Mouse (Mus musculus) T-helper 2 cell (primary cell): ENCODE results near the gene Kcnk4.

ENCODE experiments used
- in situ Hi-C: fragments of 300-600 bp; cut with MboI, MseI; formaldehyde crosslinking; loops from one replicate; pipeline ENCODE4 v1.15.1; 2025; ENCODE audit warnings: high pct_unique_total_duplicates

Kcnk4 gene

DNA sequence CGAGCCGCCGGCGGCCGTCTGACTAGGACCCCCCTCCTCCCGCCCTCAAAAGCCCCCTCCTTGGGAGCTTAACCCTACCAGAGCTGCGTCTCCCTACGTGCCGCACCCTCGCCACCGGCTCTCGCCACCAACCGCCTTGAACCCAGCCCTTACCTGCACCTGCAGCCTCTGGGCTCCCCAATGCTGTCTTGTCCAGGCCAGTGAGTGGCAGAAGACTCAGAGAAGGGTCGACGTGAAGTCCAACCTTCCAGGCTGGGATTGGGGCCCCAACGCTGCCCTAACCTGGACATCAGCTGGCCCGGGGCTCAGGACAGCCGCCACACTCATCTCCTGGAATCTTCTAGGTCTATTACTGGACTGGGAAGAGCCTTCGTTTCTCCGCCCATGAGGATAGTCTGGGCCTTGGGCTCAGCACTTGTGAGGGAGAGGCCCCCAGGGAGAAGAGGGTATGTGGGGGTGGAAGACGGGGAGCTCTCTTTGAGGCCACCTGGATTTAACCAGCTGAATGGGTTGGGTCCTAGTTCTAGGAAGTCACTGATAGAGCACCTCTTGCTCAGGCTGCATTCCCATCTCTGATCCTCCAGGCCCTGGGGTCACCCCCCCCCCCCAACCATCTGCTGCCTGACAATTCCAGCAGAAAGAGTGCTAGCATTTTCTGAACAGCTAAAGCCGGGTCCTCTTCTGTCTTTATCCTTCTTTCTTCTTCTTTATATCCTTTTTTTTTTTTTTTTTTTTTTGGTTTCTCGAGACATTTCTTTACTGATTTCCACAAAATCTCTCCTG, at the start of gene Kcnk4:
TSS of gene Kcnk4 (minus strand) at position 321 of the 783 bp plus-strand sequence.
- in situ Hi-C loops: no loop called here

DNA sequence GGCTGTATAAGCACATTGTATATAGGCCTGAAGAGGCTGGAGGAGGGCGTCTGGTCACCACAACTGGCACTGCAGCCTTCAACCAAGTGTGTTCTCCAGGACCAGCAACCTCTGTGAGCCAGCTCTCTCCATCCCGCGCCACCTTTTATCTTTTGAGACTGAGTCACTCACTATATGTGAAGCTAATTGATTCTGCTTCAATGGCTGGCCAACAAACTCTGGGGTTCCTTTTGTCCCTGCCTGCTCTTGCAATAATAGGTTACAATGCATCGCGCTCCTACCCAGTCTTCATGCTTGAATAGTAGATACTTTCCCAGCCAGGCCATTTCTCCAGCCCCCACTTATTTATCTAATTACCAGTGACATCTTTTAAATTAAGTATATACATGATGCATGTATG, 49.3 kb upstream of the Kcnk4 start:
- in situ Hi-C loops: no loop called here

DNA sequence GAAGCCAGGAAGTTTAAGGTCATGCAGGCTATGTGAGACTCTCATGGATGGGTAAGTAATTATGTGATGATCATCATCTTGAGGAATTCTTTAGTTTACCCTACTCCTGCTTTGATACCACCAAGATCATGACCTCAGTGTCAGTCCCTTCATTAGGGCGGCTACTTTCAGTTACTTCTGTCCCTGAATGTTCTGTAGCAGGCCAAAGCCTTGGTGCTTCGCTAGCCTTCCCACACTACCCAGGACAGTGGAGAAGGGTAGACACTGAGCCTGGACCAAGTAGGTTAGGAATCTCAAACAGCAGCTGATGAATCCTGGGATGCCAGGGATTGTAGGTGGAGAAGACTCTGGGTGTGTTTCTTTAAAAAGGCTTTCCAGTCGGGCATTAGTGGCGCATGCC, 47.1 kb upstream of the Kcnk4 start:
- in situ Hi-C loops: no loop called here

DNA sequence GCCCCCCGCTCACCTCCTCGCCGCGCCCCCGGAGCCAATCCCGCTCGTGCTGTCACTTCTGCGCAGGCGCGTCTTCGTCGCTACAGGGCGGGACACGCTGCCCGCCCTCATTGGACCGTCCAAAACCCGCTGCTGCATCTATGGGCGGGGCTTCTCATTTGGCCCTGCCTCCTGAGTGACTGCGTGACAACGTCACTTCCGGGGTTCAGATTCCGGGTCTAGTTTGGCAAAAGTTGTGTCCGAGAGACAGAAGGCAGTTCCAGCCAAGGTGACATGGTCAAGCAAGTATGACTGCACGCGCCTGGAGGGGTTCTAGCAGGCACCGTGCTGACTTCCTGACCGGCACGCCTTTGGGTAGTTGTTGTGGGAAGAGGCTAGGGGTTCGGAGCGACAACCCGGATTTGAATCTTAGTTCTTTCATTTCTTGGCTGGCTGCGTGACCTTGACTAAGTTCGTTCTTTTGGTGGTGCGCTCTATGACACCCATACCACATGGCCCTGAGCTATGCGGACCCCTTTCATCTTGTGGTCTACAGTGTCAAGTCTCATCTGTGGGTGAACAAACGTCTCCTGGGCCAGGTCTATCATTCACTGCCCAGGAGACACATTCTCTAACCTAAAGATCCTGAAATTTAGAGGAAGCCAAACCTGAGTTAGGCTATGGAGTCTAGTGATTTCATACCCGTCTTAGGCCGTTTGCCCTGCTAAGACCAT, 46.2 kb upstream of the Kcnk4 start, which contains the start of gene Fkbp2:
TSS of gene Fkbp2 (minus strand) at position 121 of the 713 bp plus-strand sequence.
- in situ Hi-C loops: no loop called here

DNA sequence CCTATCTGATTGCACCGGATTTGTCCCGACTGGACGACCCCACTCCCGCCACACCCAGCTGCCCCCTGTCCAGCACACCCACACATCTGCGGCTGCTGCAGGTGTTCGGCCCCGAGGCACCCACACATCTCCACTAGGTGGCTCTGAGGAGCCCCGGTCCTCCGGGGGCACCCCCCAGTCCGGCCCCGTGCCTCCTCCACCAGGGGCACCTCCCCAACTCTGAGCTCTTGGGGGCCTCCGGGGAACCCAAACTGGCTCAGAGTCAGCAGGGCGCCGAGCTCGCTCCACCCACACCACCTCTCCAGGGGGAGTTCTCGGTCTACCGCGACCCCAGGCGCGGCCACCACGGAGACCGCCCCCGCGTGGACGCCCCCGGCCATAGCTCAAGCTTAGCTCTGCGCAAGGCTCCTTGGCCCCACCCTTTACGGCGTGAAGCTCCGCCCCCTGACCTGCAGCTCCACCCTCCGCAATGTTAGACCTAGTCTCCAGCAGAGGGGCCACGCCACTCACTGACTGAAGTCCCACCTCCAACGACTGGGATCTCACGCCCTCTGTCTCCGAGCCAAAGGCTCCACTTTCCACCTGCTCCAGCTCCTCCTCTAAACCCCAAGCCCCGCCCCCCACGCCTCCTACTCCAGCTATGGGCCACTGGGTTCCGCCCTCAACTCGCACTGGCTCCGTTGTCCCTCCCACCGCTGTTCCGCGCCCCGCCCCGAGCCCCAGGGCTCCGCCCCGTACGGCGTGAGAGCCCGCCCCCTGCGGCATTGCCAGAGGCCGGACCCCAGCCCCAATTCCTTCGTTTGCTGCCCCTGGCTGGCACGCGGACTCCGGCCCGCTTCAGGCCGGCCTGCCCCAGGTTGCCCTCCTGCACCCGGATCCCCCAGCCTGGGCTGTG, 45.4 kb upstream of the Kcnk4 start:
- in situ Hi-C loops: loop anchor here (5.0 kb wide), 2 partner anchors 42 to 67 kb away; partner anchors contain the start of gene Prdx5

DNA sequence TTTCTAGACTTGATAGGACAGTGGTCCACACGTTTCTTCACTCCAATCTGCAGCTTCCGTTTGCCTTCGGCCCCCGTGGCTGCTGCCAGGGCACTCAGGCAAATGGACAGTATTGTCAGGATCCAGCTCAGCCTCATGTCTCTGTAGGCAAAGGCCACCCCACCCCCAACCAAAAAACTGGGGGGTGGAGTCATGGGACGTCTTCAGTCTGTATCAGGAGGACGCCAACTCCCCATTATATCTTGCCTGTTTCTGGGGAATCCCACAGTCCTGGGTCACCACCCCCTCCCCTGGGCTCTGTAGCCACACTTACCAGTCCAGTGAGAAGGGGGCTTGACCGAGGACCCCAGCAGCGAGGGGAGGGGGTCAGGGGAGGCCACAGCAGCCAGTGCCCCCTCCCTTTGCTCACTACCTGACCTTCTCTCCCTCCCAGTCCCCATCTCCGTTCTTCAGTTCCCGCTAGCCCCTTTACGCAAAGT, 44.7 kb upstream of the Kcnk4 start:
- in situ Hi-C loops: loop anchor here (5.0 kb wide), 2 partner anchors 42 to 67 kb away; partner anchors contain the start of gene Prdx5

DNA sequence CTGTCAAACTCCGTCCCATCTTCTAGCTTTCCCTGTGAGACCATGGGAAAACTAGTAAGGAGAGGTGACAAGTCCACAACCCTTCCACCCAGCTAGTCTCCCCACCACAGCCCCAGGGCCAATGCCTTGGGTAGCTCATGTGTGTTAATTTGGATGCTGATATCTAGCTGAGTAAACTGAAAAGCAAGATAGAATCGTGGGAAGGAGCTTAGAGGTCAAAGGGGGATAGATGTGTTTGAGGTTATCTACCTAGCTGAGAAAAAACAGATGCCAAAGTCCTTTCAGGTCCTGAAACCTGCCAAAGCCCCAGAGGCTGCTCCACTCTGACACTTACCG, 44.3 kb upstream of the Kcnk4 start:
- in situ Hi-C loops: loop anchor here (5.0 kb wide), 2 partner anchors 41 to 66 kb away; partner anchors contain the start of gene Prdx5

DNA sequence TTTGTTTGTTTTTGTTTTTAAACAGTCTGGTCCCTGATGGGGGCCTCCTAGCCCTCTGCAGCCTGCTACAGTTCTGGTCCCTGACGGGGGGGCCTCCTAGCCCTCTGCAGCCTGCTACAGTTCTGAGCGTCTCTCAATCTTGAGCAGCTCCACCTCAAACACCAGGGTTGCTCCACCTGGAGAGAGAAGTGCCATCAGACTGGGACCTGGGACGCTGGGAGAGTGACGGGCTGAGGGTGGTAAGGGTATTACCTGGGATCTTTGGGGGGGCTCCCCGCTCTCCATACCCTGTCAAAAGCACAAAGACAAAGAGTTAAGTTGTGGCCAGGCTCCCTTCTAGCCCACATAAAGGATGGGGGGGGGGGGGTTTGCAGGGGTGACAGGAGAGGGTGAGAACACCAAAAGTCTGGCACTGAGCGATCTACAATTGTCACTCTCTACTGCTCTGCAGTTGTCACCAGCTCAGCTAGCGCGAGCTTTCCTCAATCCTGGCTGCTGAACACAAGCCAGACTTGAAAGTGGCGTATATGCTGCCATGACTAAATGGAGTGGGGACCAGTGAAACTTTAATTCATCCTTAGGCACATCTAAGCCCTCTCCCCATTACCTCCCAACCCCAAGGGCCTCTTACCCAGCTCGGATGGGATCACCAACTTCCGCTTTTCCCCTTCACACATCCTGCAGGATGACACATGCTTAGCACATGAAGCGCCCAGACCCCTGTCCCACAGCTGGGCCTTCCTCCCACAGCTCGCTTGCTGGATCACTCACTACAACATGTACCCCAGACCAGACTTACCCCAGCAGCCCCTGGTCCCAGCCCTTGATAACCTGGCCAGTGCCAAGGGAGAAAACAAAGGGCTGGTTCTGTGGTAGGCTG, 43.7 kb upstream of the Kcnk4 start:
- in situ Hi-C loops: loop anchor here (5.0 kb wide), 2 partner anchors 41 to 66 kb away; partner anchors contain the start of gene Prdx5

DNA sequence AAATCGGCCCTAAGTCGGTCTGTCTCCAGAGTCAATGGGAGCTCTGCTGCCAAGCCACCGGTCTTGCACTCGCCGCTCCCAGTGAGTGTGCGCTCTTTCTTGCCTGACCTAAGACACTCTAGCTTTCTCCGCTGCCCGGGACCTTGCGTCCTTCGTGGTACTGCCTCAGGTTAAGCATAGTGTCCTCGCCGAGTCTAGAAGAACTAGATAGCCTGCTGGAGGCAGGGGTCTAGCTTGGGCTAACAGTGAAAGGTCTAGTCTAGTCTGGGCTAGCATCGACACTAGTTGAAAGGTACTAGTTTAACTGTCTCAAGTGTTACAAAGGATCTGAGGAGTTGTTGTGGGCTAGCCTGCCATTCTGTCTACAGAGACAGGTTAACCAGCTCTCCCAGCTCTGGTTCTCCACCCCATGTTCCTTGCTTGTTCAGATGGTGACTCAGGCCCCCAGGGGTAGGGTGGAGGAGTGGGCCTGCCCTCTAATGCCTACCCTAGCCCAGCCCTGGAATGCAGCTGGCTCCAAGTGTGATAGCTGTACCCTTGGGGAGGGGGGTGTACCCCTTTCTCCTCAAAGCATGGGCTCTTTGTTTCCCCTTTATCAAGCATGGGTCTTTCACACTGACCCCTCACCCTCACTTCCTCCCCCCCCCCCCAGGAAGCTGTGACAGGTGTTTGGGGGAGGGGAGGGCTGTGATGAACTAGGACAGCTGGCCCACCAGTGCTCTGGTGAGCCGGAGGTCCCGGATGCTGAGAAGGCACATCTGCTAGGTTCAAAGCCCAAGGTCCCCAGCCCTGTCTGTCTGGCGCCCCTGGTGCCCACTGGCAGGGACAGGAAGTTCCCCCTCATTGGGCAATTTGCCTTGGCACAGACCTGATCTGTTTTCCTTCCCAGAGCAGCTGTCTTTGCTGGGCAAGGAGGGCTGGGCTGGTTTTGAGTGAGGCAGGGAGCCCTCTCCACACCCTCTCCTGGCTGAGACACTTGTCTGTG, 41.5 kb upstream of the Kcnk4 start, which contains the start of gene Plcb3:
TSS of gene Plcb3 (minus strand) at position 934 of the 985 bp plus-strand sequence.
- in situ Hi-C loops: loop anchor here (5.0 kb wide), 2 partner anchors 39 to 64 kb away; partner anchors contain the start of gene Prdx5

DNA sequence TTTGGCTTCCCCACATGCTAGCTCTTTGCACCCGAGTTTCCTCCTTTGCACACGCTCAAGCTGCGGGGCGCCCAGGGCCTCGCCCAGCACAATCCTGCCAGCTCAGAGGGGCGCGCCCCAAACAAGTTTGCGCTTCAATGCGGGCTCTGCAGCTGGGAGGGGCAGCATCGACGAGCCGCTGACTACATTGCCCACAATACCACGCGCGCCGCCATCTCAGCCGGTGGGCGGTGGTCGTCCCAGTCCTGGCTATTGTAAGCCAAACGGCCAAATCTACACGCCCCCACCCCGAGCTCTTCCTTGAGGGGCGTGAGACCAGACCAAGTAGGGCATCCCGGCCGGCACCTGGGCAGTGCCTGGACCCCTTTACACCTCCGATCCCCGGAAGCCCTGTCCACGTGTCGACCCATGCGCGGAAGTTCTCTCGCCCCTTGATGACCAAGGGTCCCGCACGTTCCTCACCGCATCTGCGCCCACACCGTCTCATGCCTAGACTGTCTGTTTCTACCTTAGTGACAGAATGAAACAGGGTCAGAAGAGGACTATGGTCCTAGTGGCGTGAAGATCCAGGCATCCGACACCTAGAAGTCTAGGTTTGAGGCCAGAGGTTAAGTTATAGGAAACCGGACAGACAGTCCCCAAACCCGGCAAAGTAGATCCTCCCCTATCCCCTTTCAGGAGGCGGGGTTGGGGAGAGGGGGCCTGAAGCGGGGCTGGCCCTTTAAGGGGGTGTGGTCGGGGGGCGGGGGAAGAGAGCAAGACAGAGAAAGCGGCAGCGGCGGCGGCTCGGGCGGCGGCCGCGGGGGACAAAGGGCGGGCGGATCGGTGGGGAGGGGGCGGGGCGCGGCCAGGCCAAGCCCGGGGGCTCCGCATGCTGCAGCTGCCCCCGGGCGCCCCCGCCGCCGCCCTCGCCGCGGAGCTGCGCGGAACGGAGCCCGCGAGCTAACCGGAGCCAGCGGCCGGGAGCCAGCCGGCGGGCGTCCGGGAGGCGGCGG, 40.2 kb upstream of the Kcnk4 start, which contains the start of gene Ppp1r14b:
TSS of gene Ppp1r14b (plus strand) at position 758 of the 995 bp plus-strand sequence.
- in situ Hi-C loops: loop anchor here (5.0 kb wide), 2 partner anchors 37 to 62 kb away; partner anchors contain the start of gene Prdx5

DNA sequence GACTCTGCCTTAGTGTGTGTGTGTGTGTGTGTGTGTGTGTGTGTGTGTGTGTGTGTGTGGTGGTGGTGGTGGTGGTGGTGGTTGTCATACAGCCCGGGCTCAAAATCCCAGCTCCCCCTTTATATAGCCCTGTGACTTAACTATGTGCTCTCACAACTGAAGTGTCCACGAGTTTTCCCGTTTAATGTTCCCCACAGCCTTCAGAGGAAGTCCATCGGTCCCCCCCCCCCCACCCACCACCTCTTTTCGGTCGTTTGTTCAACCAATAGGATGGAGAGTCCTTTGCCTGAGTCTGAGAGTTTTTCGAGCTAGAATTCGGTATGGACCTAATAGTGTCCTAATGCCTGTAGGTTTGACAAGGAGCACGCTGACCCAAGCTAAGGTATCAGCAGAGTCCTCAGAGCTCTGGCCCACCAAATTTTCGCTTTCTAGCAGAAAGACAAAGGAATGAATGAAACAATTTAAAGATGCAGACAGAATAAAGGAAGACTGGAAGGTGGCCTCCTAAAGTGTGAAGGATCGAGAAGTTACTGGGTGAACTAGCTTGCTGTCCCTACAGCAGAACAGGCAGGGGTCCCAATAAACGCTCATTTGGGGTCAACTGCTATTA, 39.4 kb upstream of the Kcnk4 start:
- in situ Hi-C loops: no loop called here

DNA sequence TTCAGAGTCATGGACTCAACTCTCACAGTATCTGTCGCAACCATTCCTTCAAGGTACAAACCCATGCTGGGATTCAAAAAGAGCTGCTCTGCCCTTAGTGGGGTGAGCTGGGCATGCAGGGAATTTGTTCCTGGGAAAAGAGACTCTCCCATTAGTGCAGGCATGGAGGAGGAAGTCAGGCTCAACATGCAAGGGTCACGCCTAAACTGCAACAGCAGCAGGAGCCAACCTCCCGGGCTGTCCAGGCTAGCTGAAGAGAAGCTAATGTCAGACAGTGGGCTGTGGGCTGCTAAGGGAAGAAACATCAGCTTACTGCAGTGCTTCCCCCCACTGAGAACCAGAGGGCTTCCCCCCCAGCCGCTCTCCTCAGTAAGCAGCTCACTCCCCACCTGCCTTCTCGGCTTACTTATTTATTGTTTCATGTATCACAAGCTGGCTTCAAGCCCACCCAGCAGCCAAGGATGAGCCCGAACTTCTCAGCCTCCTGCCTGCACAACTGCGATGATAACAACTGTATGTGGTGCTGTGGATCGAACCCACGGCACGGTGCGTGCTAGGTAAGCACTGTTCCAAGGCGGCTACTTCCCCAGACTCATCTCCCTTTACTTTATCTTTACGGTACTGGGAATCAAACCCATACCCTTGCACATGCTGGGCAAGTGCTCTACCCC, 38.1 kb upstream of the Kcnk4 start:
- in situ Hi-C loops: no loop called here

DNA sequence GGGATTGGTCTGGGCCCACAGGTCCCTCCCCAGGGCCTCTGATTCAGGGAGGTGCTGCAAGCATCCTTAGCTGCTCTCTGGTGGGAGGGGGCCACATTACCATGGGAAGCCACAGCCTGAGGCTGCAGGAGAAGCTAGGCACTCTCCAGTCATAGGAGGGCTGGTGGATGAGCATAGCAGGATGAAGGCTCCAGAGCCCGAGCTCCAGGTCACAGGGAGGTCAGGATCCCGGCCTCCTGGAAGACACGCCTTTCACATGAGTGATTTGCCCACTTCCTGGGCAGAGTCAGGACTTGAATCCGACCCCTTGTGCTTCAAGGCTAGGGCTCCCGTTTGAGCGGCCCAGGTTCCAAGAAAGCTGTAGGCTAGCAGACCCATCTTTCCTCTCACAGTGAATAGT, 37.3 kb upstream of the Kcnk4 start:
- in situ Hi-C loops: no loop called here

DNA sequence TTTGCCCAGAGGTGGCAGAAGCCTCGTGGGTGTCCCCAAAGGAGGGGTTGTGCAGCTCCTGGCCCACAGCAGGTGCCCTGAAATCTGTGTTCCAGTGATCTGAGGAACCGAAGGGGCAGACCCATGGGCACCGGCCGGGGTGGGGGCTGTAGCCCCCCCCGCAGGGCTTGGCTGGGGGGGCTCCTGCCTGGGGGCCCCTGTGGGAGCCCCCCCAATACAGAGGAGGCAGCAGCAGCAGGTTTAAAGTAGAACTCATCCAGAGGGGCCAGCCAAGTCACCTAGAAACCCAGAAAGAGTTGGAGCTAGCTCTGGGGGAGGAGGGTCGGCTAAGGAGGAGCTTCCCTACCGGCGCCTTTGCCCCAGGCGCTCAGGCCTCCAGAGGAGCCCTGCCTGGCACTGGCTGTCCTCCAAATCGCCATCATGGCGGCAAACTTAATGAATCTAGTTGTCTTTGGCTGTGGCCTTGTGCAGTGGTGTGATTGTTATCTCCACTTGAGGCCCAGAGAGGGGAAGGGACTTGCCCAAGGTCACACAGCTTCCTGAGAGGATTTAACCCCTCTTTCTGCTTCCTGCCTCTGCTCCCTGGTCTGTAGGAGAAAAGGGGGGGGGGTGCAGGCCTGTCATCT, 36.3 kb upstream of the Kcnk4 start:
- in situ Hi-C loops: no loop called here

DNA sequence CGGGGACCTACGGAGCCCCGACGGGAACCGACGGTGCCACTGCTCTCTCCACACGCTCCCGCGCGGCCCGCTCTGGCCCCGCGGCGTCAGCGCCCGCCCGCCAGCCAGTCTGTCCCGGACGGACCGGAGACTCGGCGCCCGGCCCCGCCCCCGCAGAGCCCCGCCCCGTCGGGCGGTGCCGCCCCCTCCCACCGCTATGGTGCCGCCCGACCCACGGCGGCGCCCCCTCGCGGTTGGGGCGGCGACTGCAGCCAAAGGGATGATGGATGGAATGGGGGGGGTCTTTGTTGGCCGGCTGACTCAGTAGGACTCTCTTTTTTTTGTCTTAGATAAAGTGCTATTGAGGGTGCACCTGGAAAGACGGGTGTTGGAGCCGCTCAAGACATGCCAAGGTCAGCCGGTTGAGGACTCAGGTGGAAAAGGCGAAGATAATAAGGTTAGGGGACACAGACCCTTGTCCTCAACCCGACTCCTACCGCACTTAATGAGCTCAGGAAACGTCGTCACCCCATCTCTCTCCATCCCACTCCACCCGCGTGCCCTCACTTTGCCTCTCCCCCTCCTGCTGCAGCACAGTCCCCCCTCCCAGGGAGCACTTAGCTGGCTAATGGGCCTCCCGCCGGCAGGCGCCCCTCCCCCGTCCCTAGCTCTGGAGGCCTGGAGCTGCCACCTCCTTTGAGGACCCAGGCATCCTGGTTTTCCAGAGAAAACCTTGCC, 35.5 kb upstream of the Kcnk4 start:
- in situ Hi-C loops: no loop called here

DNA sequence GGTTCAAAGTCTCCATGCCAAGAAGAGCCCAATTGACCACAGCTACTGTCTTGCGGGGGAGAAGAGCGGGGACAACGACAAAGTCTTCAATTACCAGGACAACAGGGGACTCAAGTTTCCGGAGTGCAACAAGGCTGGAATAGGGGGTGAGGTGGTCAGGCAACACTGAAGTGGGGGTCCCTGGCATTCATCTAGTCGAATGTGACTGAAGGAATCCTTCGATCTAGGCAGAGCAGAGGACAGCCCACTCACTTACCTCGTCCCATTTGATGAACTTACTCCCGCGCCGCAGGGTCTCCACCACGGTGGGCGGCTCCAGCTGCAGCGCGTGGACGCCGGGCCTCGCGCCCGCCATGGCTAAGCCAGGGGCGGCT, 35.0 kb upstream of the Kcnk4 start:
- in situ Hi-C loops: no loop called here
